25 mouse cellular contexts compared by ENCODE assay signal in the genomic region with DNA sequence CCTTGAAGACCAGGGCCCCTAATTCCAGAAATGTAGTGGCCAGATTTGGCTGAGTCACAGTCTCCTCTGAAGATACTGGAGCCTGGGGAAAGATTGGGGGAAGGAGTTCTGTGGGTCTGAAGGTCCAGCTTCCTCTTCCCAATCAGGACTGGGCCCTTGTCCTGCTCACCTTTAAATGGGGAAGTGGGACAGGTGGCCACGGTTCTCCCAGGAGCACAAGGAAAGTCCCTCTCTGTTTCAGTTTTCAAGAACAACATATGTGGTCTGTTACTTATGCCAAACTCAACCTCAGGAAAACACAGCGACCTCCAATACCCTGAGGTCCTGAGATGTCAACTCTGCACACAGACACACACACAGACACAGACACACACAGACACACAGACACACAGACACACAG. TPM values are rescaled to one million over a fixed set of nuclear protein-coding genes. Genes with fewer than 3 reads are reported as not detected.
"Had no signal": no experiment of that assay in that cellular context is flagged by ENCODE, and none has a peak within 500 bp of the region (broad histone marks: within the 10 kb centered on the region; RNA-seq: fewer than 3 reads in every experiment).

No protein-coding gene starts in this region.

- ATAC-seq: hindbrain, embryonic 16.5 days; inflammation-experienced regulatory T-cells, adult 6 months; intestine, embryonic 15.5 days; intestine, postnatal 0 days had no signal

- H3K36me3 ChIP-seq: heart, embryonic 10.5 days; heart, embryonic 12.5 days; hindbrain, embryonic 10.5 days; hindbrain, embryonic 12.5 days; intestine, embryonic 15.5 days; limb, embryonic 13.5 days; limb, embryonic 15.5 days had no signal

- DNase-seq: gastrocnemius, adult 2 months; gastrocnemius, postnatal 10 days; gastrocnemius, postnatal 25 days; heart, adult 18-20 months; heart, postnatal 4 days; kidney, adult 18-20 months; kidney, adult 8-10 months; kidney, postnatal 10 days; kidney, postnatal 25 days; kidney, postnatal 4 days; layer of hippocampus, adult 9-11 months; layer of hippocampus, postnatal 36 days had no signal

- H3K27me3 ChIP-seq: heart, embryonic 12.5 days; hindbrain, embryonic 12.5 days; intestine, embryonic 15.5 days; limb, embryonic 13.5 days; limb, embryonic 15.5 days had no signal

- H3K9me3 ChIP-seq: heart, embryonic 10.5 days; heart, embryonic 12.5 days; hindbrain, embryonic 10.5 days; hindbrain, embryonic 12.5 days; intestine, embryonic 15.5 days; limb, embryonic 13.5 days; limb, embryonic 15.5 days had no signal

- H3K4me3 ChIP-seq: gastrocnemius, adult 2 months; heart, embryonic 10.5 days; heart, embryonic 12.5 days; hindbrain, embryonic 10.5 days; hindbrain, embryonic 12.5 days; intestine, embryonic 15.5 days; layer of hippocampus, adult 2 months; limb, embryonic 13.5 days; limb, embryonic 15.5 days had no signal

- H3K27ac ChIP-seq: gastrocnemius, adult 2 months; heart, embryonic 10.5 days; hindbrain, embryonic 10.5 days; hindbrain, embryonic 12.5 days; hindbrain, embryonic 14.5 days; intestine, embryonic 15.5 days; layer of hippocampus, adult 2 months; limb, embryonic 13.5 days; limb, embryonic 15.5 days had no signal

- H3K9ac ChIP-seq: heart, embryonic 12.5 days; hindbrain, embryonic 12.5 days; hindbrain, embryonic 14.5 days; intestine, embryonic 15.5 days; limb, embryonic 13.5 days; limb, embryonic 15.5 days had no signal

- H3K4me1 ChIP-seq: hindbrain, embryonic 12.5 days; limb, embryonic 13.5 days had no signal

- H3K4me2 ChIP-seq: heart, embryonic 12.5 days; hindbrain, embryonic 12.5 days; hindbrain, embryonic 14.5 days; intestine, embryonic 15.5 days; limb, embryonic 13.5 days; limb, embryonic 15.5 days had no signal

RNA-seq across cellular contexts. Expression of gene Slc2a5, which starts 40.4 kb away (rescaled TPM):
- total RNA-seq: gastrocnemius, adult 2 months; granulocyte monocyte progenitor cell, adult 5-6 weeks had no signal
- polyA plus RNA-seq: inflammation-experienced regulatory T-cells, adult 6 months had no signal
